Mouse (Mus musculus): Measurements from ENCODE around the gene Ptbp3.
A peak's percentile ranks its signal among the peaks of the same experiment; 100 is the strongest.

Ptbp3 gene

DNA sequence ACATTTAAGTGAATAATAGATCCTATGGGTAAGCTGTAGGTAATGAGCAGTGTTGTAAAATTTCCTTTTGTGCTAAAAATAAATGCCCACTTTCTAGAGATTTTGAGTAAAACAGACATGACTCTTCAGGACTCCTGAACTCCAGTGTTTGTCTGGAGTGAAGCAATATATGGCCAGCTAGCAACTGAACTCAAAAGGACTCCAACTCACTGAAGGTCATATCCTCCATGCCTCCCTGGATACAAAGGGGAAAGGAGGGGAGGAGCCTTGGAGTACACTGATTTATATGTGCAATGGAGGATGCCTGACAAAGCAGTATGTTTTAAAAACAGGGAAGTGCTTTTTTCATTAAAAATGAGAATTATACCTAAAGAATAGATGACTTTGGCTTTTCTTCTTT is 77.9 kb downstream of the Ptbp3 start:
- no peak for DNase-seq

DNA sequence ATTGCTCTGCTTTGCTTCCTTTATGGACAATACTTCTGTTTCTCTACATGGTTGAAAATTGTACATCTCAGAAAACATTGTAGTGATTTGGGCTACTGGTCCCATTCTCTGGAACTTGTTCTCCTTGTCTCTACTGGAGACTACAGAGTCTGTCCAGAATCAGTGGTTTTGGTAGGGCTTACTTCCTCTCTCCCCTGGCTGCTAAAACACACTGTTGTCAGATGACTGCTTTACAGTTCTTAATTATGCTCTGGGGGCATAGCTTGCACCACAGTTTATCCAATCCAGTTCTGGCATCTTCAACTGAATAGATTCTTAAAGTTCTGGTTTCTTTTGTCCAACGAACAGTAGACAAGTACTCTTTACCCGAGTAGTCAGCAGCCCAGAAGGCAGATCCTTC is 83.7 kb downstream of the Ptbp3 start:
- DNase-seq, result peak; percentile 49

DNA sequence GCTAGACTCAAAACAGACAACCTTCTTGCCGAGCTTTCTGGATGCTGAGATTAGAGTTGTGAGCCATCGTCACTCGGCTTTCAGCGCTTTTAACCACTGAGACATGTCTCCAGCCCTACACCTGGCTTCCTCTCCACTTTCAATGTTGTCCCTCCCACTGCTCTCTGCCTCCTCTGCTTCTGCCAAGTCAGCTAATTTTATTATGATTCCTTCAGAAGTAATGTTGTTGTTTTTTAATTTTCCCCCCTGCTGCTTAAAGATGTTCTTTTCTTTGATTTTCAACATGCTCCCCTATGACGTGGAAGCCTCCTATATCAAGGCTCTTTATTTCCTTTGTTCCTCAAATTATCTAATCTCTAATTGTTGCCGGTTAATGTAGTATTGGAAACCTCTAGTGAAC is 84.5 kb downstream of the Ptbp3 start:
- peak; percentile 68 for DNase-seq

DNA sequence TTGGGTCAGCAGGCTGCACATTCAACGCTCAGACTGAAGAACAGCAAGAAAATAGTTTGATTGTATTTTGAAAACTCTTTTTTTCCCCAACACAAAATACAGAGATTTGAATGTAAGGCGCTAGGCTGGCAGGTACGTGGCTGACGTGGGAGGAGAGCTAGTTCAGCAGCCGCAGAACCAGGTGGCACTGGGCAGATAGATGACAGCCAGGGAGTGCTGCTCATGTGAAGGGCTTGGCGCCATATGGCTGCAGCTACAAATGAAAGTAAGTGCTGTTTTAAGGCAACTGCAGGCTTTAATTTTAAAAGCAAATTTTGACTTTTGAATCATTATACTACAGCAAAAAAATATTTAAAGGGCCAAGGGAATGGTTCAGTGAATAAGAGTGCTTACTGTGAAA is 86.7 kb downstream of the Ptbp3 start:
- DNase-seq, result peak; percentile 16

DNA sequence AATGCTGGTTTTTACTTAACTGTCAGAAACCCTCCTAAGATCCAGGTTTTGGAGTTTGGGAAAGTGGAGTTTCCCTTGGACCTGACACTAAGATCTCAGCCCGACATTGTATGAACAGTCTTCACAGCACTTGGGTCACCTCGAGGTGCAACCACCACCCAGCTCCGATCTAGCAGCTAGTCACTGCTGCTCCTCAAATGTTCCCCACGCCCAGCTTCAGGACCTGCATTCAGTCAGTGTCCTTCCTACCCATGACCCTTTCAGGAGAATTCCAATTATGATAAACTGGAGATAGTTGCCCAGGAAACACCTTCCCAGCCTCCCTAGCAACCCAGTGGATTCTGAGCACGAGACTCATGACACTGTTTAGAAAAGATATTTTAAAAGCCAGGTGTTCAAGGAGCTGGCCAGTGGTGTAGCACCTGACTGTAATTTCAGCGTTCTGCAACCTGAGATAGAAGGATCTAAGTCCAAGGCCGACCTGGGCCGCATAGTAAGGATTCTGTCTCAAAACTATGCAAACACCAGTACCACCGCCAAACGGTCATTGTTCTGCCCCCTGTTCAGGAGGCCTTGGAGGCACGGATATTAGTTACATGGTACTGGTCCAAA is 87.9 kb downstream of the Ptbp3 start:
- peak; percentile 70 for DNase-seq

DNA sequence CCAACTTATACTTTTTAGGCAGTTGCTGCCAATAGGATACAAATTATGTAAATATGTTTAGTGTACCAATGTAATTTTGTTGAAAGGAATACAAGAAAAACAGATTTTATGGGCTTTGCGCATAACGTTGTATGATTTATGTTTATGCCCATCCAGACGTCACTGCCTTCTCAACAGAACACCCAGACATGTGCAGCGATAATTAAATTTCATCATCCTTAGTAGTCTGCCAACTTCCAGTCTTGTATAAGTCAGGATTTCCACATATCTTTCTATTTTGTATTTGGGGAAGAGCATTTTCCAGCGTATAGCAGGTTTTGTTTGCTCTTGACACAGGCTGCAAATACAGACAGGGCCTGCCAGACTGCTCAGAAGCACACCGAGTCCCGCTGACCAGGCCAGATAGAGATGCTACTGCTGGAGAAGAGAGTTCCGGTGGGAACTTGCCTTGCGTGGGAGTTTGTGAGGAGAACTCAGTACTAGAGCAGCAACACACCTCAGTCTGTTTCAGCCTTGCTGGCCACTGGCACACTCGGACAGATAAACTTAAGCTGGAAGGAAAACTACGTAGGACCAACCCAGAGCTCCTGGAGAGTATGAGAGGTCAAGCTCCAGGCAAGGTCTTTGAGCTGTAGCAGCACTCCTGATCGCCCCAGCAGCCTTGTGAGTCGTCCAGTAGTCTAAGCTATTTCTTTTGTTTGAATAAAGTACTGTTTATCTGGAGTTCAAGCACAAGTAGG is 89.8 kb downstream of the Ptbp3 start:
- peak; percentile 55 for DNase-seq

DNA sequence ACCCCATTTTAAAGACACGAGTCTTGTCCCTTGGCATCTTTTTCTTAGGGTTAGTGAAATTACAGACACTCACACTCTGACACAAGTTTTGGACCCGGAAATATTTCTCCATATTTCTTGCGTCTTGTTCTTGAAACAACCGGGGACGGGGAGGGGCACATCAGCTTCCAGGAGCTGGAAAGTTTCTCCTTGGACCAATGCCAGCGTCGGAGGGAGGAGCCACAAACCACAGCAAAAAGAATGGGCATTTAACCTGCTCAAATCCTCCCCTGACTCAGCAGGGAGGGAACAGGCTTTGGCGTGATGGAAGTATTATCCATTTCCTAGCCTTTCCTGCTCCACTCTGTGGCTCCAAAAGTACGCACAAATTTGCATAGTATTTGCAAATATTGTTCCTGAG is 91.2 kb downstream of the Ptbp3 start:
- DNase-seq, result peak; percentile 93

DNA sequence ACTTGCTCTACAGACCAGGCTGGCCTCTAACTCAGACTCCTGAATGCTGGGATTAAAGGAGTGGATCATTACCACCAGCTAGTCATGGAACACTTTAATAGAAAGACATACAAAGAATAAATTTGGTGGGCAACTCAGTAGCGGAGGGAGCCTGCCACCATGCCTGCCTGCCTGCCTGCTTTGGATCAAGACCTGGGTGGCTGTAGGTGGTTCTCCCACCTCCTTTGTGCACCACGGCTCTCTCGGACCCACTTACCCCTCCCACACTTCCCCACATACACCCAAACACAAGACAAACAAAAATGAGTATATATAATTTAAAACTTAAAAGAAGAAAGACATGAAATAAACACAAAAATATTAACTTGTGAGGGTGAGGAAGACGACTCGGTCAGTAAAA is 92.1 kb downstream of the Ptbp3 start:
- peak; percentile 84 for DNase-seq

DNA sequence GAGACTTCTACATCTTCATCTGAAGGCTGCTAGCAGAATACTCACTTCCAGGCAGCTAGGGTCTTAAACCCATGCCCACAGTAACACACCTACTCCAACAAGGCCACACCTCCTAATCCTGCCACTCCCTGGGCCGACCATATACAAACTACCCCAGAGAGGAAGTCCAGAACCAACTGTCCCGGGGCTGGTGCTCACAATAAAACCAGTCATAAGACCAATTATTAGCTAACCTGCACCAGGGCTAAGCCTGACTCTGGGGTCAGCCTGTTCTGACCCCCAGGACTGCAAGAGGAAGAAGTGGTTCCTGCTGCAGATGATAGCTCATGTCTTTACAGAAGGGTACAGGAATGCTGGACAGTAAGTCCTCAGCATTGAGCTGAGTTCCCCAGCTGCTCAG is 93.7 kb downstream of the Ptbp3 start:
- peak; percentile 80 for DNase-seq

DNA sequence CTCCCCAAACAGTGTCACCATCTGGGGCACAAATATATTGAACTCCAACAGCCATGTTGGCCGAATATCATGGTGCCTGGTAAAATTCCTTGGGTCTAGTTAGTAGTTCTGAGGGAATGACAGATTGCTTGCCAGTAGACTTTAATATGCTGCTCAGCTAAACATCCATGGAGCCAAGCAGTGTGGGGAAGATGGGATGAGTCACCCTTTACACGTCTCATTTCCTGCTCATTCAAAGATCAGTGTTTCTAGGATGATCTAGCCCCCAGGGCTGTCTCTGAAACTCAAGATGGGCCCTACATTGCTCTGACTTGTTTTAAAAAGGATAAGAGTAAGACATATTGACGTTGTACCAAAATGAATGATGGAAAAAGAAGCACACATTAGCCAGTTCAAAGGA is 95.1 kb downstream of the Ptbp3 start:
- peak; percentile 66 for DNase-seq

DNA sequence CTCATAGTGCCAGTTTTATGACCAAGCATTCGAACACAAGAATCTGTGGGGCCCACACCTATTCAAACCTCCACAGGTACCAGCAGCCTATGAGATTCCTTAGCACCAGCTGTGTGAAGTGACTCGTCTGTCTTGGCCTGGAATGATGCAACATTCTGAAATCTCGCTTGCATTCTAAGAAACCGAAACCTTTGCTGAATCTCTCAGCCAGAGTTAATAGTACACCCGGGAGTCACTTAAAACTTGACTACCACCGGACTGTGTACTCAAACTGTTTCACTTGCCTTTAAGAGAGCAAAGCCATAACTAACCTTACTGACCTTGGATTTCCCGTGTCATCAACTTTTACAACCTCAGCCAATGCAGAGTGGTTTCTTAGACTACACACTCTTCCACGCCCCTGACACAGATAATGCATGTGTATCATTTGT is 96.6 kb downstream of the Ptbp3 start:
- DNase-seq, result peak; percentile 61

DNA sequence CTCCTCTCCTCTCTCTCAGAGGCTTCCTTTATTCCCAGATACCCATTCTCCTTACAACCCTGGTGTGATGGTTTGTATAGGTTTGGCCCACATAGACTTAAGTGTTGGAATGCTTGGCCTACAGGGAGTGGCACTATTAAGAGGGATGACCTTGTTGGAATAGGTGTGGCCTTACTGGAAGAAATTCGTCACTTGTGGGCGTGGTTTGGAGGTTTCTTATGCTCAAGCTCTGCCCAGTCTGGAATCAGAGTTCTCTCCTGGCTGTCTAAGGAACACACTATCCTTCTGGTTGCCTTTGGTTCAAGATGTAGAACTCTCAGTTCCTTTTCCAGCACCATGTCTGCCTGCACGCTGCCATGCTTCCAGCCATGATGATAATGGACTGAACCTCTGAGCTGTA is 98.3 kb downstream of the Ptbp3 start:
- peak; percentile 69 for DNase-seq

DNA sequence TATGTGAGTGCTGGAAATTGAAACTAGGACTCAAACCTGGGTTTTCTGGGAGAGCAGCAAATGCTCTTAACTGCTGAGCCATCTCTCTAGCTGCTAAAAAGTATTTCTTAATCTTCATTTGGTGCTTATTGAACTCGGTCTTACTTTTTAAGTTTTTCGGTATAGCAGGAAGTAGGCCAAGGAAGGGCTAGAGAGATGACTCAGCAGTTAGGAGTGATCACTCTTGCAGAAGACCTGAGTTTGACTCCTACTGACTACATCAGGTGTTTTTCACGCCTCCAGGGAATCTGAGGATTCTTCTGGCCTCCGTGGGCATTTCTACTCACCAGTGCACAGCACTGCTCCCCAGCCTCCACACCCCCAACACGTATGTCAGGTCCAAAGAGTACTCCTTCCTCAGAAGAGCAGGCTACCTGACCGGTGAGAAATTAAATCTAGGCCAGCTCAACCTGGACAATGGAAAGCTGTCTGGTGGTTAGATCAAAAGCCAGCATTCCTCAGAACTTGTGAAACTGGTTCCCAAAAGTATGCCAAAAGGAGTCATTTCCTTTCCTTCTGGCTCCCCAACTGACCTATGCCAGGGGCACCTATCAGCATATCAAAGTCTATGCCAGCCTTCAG is 98.8 kb downstream of the Ptbp3 start:
- DNase-seq, result peak; percentile 53

DNA sequence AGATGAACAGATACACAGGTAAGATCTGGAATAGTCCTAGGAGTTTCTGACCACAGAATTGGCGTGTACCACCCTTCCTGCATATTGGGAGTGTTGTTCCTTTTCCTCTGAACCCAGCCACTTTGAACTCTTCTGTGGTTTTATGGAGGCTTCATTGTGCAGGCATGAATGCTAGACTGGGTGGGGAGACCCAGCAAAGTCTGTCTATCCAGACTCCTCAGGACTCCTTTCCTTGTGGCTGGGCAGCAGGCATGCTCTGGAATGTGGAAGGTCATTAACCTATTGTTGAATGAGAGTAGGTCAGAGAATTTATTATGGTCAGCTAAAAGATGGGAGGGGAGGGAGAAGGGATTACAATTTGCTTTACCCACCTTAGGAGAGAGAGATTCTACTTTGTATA is 101.9 kb downstream of the Ptbp3 start:
- peak; percentile 44 for DNase-seq

DNA sequence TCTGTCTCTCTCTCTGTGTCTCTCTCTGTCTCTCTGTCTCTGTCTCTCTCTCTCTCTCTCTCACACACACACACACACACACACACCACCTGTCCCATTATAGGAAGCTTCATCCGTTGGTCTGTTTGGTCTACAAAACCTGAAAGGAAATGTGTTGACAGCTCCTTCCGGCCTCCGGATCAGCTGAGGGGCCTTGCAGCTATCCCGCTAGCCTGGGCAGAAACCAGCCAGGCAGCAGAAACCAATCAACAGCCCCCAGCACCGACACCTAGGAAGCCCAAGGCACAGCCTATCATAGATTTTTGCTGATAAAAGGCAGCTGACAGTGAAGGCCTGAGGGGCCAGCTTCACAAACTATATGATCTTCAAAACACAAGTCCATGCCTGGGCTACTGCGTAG is 103.6 kb downstream of the Ptbp3 start:
- DNase-seq, result peak; percentile 79

DNA sequence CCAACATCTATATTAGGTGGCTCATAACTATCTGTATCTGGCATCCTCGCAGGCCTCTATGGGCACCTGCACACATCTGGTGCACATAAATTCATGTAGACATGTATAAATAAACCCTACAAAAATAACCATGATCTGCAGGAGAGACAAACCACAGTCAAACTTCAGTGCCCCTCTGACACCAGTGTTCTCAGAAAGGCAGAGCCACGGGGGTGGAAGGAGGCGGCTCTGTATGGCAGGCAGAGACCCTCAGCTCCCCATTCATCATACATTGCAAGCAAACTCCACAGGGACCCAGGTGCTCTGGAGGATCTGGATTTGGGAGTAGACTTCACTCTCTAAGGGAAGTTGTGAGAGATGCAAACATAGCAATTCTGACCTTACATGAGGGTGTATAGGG is 104.2 kb downstream of the Ptbp3 start:
- peak; percentile 75 for DNase-seq

DNA sequence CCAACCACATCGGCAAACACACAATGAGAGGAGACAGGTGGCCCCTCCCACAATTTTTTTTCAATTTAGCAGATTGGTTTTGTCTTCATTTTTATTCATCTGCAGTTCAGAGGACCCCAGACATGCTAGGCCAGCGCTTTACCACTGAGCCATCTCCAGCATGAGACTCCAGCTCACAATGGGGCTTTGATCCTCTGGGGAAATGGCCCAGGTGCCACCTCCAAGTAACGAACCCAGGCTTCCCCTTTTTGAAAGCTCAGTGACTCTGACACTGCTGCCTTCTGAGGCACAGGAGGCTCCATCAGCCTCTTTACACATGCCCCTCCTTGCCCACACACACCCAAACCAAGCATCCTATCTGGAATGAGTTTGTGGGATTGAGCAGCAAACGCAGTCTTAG is 105.1 kb downstream of the Ptbp3 start:
- peak; percentile 78 for DNase-seq

DNA sequence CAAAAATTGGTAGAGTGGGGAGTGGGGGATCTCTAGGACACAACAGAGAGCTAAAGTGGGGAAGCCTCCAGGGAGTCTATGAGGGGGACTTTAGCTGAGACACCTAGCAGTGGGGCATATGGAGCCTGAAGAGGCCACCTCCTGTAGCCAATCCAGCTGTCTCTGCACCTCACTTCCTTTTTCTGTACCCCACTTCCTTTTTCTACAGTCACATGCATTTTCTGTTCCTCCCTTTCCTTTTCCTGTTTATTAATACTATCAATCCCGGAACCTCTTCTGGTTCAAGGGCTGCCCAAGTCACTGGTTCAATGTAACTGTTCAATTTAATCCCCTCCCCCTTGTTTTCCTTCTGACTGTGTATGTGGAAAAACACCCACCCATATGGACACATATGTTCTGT is 107.9 kb downstream of the Ptbp3 start:
- no peak for DNase-seq

DNA sequence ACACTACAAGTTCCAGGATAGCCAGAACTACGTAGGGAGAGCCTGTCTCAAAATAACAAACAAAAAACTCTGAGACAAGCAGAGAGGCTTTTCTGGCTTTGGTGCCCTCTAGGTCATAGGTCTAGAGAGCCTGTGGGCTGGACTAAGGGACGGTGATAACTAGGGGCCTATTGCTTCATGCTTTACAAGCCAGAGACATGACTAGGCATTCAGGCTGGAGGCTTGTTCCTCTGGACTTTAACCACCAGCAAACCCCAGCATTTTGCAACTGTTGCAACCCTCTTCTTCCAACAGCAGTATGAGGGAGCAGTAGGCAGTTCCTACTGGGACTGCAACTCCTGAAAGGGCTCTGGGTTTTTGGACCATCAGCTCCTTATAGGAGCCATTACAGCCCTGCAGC is 109.2 kb downstream of the Ptbp3 start:
- DNase-seq, result peak; percentile 94

DNA sequence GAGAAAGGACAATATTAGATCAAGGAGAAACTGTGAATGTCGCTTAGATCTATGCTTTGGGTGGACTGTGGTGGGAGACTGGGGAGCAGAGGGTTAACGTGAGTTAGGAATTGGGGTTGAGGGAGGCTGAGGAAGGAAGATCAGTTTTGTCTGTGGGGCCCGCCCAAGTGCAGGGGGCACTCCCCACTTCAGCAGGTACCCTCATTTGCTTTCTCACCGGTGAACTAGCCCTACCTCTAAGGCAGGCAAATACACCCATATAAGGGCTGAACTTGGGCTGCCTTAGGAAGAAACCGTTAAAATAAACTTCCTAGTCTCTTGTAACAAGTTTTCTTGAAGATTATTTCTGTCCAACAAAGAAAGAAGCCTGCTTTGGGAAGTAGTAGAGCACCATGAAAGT is 110.1 kb downstream of the Ptbp3 start:
- DNase-seq, result no peak

DNA sequence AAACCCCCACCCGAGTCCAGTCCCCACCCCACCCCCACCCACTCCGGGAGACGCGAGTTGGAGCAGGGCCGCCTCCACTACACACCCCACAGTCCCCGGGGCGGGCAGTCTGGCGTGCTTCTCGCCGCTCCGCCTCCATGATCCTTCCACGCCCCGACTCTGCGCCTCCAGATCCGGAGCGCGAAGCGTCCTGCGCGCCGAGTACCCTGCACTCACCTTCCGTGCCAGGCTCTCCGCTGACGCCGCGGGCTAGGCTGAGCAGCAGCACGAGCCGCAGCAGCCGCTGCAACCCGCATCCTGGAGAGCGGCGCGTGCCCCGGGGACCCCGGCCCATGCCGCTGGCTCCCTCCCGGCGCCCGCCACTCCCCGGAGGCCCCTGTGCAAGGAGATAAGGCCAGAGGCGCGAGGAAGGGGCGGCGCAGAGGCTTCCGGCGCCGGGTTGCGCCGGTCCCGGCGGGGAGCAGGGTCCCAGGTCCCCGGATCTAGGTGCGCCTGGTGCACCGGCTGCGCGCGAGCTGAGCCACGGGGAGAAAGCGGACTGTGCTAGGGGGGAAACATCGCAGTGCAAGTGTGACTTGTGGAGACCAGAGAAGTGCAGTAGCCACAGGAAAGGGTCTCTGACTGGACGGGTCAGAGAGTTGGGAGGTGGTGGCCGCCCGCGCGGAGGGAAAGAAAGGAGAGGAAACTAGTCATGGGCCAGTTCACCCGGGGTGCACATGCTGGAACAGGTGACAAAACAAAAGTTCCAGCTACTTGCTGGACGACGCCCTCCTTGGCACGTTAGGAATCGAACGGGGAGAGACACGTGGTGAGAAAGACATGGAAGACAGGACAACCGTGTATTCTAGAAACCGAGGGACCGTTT is 110.9 kb downstream of the Ptbp3 start, which contains the start of gene Susd1:
TSS of gene Susd1 (minus strand) at position 644 of the 865 bp plus-strand sequence.
- DNase-seq, result peak; percentile 95

DNA sequence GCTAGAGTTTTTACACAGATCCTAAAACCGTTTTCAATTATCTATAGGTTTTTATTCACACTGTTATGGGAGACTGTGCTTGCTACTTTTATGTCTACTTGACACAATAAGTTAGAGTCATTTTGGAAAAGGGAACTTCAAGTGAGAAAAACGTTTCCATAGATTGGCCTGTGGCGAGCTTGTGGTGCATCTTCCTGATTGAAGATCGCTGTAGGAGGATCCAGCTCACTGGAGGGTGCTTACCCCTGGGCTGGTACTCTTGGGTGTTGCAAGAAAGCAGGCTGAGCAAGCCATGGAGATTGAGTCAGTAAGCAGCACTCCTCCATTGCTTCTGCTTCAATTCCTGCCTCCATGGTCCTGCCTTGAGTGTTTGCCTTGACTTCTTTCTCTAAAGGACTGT is 113.2 kb downstream of the Ptbp3 start:
- no peak for DNase-seq

DNA sequence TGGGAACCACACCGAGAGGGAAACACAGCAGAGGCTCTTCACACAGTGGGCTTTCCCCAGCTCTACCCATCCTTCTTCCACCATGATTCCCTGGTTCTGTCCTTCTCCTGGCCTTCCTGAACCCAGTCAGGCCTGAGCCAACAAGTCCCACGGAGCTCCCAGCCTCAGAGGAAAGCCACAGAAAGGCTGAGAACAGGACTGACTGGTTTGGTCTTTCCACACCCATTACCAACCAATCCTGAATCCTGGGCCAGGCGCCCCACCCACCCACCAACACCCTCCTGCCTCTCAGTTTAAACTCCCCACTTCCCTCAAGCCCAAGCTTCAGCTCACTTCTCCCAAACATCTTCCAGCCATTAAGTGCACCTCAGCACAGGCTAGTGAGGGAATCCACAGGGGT is 115.1 kb downstream of the Ptbp3 start:
- DNase-seq, result peak; percentile 25
